Mouse (Mus musculus): Measurements from ENCODE around the gene Grn. TPM values are rescaled to one million over a fixed set of nuclear protein-coding genes. Genes with fewer than 3 reads are reported as not detected.

Gene Grn
- polyA plus RNA-seq, 1 experiment from 2014 or later, result 215 TPM

- no peak overlapping the region for H3K9ac ChIP-seq (ENCODE audit: low read length)
- H3K27ac ChIP-seq (ENCODE audit: low read length), result no peak overlapping the region
- no peak overlapping the region for H3K4me2 ChIP-seq (ENCODE audit: low read depth, low read length)
- H3K4me3 ChIP-seq (ENCODE audit: low read length), result no peak overlapping the region
- WGBS, result 78% methylated on average over 8 of the region's 8 CpGs
- H3K4me1 ChIP-seq (ENCODE audit: control insufficient read depth, insufficient read depth, low read length), result peaks cover 7% of the 10 kb centered on the region
- no peaks in the 10 kb centered on the region for H3K27me3 ChIP-seq (ENCODE audit: control insufficient read depth, insufficient read depth, low read length)
- no peak for ATAC-seq (replicated peaks; ENCODE audit: extremely low read depth, insufficient read depth, low FRiP score)
- no peaks in the 10 kb centered on the region for H3K9me3 ChIP-seq (replicated peaks; ENCODE audit: control insufficient read depth, low read length)
- no peaks in the 10 kb centered on the region for H3K36me3 ChIP-seq (ENCODE audit: control insufficient read depth, insufficient read depth)
Observed at GRCm38 (mm10) chr11:102413059-102413458, 17.1 kb upstream of the Grn start.

GRCm38 (mm10) chr11:102415034-102415802 is 14.9 kb upstream of the Grn start:
- Histone ChIP-seq H3K9me3 (replicated peaks; ENCODE audit: control insufficient read depth, low read length) (no peaks in the 10 kb centered on the region), H3K4me1 (ENCODE audit: control insufficient read depth, insufficient read depth, low read length) (peaks cover 5% of the 10 kb centered on the region), H3K27ac (ENCODE audit: low read length) (no peak overlapping the region), H3K36me3 (ENCODE audit: control insufficient read depth, insufficient read depth) (no peaks in the 10 kb centered on the region), H3K9ac (ENCODE audit: low read length) (no peak overlapping the region), H3K4me3 (ENCODE audit: low read length) (no peak overlapping the region), H3K4me2 (ENCODE audit: low read depth, low read length) (no peak overlapping the region), H3K27me3 (ENCODE audit: control insufficient read depth, insufficient read depth, low read length) (no peaks in the 10 kb centered on the region)
- 66% methylated on average over 10 of the region's 10 CpGs for WGBS
- no peak for ATAC-seq (replicated peaks; ENCODE audit: extremely low read depth, insufficient read depth, low FRiP score)

DNA sequence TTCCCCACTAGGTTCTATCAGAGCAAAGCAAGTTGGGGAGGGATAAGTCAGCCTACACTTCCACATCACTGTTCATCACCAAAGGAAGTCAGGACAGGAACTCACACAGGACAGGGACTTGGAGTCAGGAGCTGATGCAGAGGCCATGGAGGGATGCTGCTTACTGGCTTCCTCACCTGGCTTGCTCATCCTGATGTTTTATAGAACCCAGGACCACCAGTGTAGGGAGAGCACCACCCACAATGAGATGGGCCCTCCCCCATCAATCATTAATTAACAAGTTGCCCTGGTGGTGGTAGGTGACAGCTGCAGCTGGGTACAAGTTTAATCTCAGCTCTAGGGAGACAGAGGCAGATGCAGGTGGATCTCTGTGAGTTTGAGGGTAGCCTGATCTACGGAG is 13.0 kb upstream of the Grn start:
- H3K4me1 ChIP-seq (ENCODE audit: control insufficient read depth, insufficient read depth, low read length), result no peaks in the 10 kb centered on the region
- ATAC-seq (replicated peaks; ENCODE audit: extremely low read depth, insufficient read depth, low FRiP score), result no peak
- H3K4me2 ChIP-seq (ENCODE audit: low read depth, low read length), result no peak overlapping the region
- no peaks in the 10 kb centered on the region; the same call in 1 of the 2 replicates for H3K27me3 ChIP-seq (ENCODE audit: control insufficient read depth, insufficient read depth, low read length)
- no peaks in the 10 kb centered on the region for H3K36me3 ChIP-seq (ENCODE audit: control insufficient read depth, insufficient read depth)
- H3K27ac ChIP-seq (ENCODE audit: low read length), result no peak overlapping the region
- H3K9me3 ChIP-seq (replicated peaks; ENCODE audit: control insufficient read depth, low read length), result peaks cover 3% of the 10 kb centered on the region; the same call in 1 of the 2 replicates
- WGBS, result 79% methylated on average over 1 of the region's 1 CpGs
- H3K9ac ChIP-seq (ENCODE audit: low read length), result no peak overlapping the region
- no peak overlapping the region for H3K4me3 ChIP-seq (ENCODE audit: low read length)

DNA sequence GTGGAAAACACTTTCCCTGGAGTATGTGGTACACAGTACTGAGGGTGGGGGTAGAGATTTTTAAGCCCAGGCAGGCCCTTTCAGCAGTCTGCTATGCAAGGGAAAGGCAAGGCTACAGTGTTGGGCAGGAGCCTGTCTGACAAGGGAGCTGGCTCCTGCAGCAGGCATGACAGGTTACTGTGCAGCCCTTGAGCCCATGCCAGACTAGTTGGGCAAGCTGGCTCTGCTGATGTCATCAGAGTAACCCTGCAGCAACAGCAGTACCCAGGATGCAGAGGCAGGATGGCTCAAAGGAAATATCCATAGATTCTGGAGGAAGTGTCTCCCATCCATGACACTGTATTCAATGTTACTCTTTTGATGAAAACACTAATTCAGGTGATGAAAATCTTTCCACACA is 11.2 kb upstream of the Grn start:
- Histone ChIP-seq H3K4me3 (ENCODE audit: low read length) (no peak overlapping the region), H3K36me3 (ENCODE audit: control insufficient read depth, insufficient read depth) (no peaks in the 10 kb centered on the region), H3K4me2 (ENCODE audit: low read depth, low read length) (no peak overlapping the region), H3K9me3 (replicated peaks; ENCODE audit: control insufficient read depth, low read length) (peaks cover 3% of the 10 kb centered on the region; the same call in 1 of the 2 replicates), H3K27me3 (ENCODE audit: control insufficient read depth, insufficient read depth, low read length) (no peaks in the 10 kb centered on the region; the same call in 1 of the 2 replicates), H3K4me1 (ENCODE audit: control insufficient read depth, insufficient read depth, low read length) (no peaks in the 10 kb centered on the region), H3K27ac (ENCODE audit: low read length) (no peak overlapping the region), H3K9ac (ENCODE audit: low read length) (no peak overlapping the region)
- ATAC-seq (replicated peaks; ENCODE audit: extremely low read depth, insufficient read depth, low FRiP score), result no peak

DNA sequence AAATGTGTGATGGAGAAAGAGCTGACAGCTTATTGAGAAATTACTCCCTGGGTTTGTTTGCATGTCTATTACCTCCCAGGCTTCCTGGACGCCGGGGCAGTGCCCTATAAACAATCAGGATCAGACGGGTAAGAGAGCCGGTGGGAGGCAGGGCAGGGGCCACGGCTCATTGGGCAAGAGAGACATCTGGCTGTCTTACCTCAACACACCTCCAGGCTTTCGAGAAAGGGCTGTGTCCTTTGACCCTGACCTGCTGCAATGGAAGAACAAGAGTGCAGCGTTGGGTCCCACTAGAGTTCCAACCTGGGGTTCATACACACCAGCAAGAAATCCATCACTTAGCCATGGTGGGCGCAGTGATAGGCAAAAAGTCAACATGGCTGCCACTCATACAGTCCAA is 8.6 kb upstream of the Grn start:
- no peak for ATAC-seq (replicated peaks; ENCODE audit: extremely low read depth, insufficient read depth, low FRiP score)
- H3K27me3 ChIP-seq (ENCODE audit: control insufficient read depth, insufficient read depth, low read length), result no peaks in the 10 kb centered on the region; the same call in 1 of the 2 replicates
- 52% methylated on average over 8 of the region's 8 CpGs for WGBS
- H3K9ac ChIP-seq (ENCODE audit: low read length), result no peak overlapping the region
- no peaks in the 10 kb centered on the region for H3K4me1 ChIP-seq (ENCODE audit: control insufficient read depth, insufficient read depth, low read length)
- no peak overlapping the region for H3K4me2 ChIP-seq (ENCODE audit: low read depth, low read length)
- H3K9me3 ChIP-seq (replicated peaks; ENCODE audit: control insufficient read depth, low read length), result peaks cover 3% of the 10 kb centered on the region; the same call in 1 of the 2 replicates
- H3K4me3 ChIP-seq (ENCODE audit: low read length), result no peak overlapping the region
- H3K36me3 ChIP-seq (ENCODE audit: control insufficient read depth, insufficient read depth), result no peaks in the 10 kb centered on the region
- no peak overlapping the region for H3K27ac ChIP-seq (ENCODE audit: low read length)

DNA sequence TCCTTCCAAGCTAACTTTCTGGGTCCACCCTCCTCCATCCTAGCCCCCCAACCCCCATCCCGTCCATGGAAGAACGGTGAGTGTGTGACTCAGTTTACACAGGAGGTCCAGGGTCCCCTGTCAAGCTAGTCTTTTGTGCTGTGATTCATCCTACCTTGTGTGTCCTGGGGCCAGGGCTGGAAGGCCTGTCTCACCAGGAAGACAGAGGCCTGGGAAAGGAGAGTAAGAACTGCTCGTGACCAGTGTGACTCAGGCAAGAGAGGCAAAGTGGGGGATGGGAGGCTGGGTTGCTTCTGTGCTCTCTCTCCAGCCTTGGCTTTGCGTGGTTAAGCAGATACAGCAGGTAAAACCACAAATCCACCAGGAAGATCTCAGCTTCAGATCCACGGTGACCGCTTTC is 5.4 kb upstream of the Grn start:
- H3K36me3 ChIP-seq (ENCODE audit: control insufficient read depth, insufficient read depth), result no peaks in the 10 kb centered on the region
- no peak overlapping the region for H3K27ac ChIP-seq (ENCODE audit: low read length)
- H3K4me2 ChIP-seq (ENCODE audit: low read depth, low read length), result no peak overlapping the region
- no peaks in the 10 kb centered on the region; the same call in 1 of the 2 replicates for H3K27me3 ChIP-seq (ENCODE audit: control insufficient read depth, insufficient read depth, low read length)
- H3K9me3 ChIP-seq (replicated peaks; ENCODE audit: control insufficient read depth, low read length), result peaks cover 3% of the 10 kb centered on the region; the same call in 1 of the 2 replicates
- WGBS, result 72% methylated on average over 6 of the region's 6 CpGs
- H3K9ac ChIP-seq (ENCODE audit: low read length), result no peak overlapping the region
- no peak overlapping the region for H3K4me3 ChIP-seq (ENCODE audit: low read length)
- peaks cover 6% of the 10 kb centered on the region for H3K4me1 ChIP-seq (ENCODE audit: control insufficient read depth, insufficient read depth, low read length)
- ATAC-seq (replicated peaks; ENCODE audit: extremely low read depth, insufficient read depth, low FRiP score), result no peak

DNA sequence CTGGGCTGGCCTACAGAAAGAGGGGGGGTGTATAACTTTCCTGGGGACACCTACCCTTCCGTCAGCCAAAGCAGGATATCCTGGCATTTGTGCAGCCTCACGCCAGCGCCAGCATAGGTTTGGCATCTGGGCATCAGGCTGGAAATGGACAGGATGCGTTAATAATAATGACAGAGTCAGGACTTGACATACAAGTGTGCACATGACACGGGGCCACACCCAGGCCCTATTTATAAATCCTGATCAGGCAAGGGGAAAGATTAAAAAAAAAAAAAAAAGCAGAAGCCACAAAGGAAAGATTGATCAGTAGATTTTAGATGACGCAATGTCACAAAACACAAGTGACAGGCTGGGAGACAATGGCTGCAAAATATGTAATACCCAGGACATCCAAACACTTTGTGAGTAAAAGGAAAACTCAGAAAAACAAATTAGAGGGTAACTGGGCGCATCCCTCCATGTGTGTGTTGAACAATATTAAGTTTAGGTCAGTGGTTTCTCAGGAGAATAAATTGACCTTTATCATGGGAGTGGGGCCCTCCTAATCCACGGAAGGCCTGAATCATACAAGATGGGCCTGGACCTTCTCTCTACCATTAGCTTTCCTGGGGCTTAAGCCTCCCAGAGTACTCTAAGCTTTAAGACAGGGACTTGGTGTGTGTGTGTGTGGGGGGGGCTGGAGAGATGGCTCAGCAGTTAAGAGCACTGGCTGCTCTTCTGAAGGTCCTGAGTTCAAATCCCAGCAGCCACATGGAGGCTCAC is 4.4 kb upstream of the Grn start:
- Histone ChIP-seq H3K36me3 (ENCODE audit: control insufficient read depth, insufficient read depth) (no peaks in the 10 kb centered on the region), H3K27me3 (ENCODE audit: control insufficient read depth, insufficient read depth, low read length) (no peaks in the 10 kb centered on the region; the same call in 1 of the 2 replicates), H3K4me3 (ENCODE audit: low read length) (no peak overlapping the region), H3K4me2 (ENCODE audit: low read depth, low read length) (no peak overlapping the region), H3K9me3 (replicated peaks; ENCODE audit: control insufficient read depth, low read length) (peaks cover under 1% of the 10 kb centered on the region; the same call in 1 of the 2 replicates), H3K9ac (ENCODE audit: low read length) (no peak overlapping the region), H3K4me1 (ENCODE audit: control insufficient read depth, insufficient read depth, low read length) (peaks cover 8% of the 10 kb centered on the region), H3K27ac (ENCODE audit: low read length) (no peak overlapping the region)
- 73% methylated on average over 8 of the region's 8 CpGs for WGBS
- ATAC-seq (replicated peaks; ENCODE audit: extremely low read depth, insufficient read depth, low FRiP score), result no peak

- Histone ChIP-seq H3K27ac (ENCODE audit: low read length) (no peak overlapping the region), H3K9ac (ENCODE audit: low read length) (no peak overlapping the region; the same call in 1 of the 2 replicates)
Observed at GRCm38 (mm10) chr11:102428981-102429540, 1.1 kb upstream of the Grn start.

DNA sequence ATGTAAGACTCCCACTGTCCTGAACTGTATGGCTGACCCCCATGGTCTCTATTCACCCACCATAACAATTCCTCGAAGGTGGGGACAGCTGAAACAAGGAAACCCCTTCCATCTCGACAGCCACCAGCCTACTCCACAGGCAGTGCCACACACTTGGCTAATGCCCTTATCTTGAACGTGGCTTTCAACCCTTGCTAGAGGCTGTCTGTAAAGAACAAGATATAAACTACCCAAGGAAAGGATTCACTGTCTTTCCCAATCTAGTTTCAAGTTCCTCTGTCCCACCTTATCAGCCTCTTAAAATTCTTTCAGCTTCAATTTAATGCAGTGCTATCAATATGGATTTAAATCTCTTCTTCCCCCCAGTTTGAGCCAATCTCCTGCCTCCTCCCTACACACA is 564 bp upstream of the Grn start:
- Histone ChIP-seq H3K27ac (ENCODE audit: low read length) (peak overlapping the region; percentile 94), H3K27me3 (ENCODE audit: control insufficient read depth, insufficient read depth, low read length) (no peaks in the 10 kb centered on the region), H3K36me3 (ENCODE audit: control insufficient read depth, insufficient read depth) (peaks cover under 1% of the 10 kb centered on the region; the same call in 1 of the 2 replicates), H3K4me2 (ENCODE audit: low read depth, low read length) (peak overlapping the region; percentile 70), H3K9me3 (replicated peaks; ENCODE audit: control insufficient read depth, low read length) (no peaks in the 10 kb centered on the region), H3K4me3 (ENCODE audit: low read length) (peak overlapping the region; percentile 87), H3K9ac (ENCODE audit: low read length) (peak overlapping the region; percentile 77), H3K4me1 (ENCODE audit: control insufficient read depth, insufficient read depth, low read length) (peaks cover 27% of the 10 kb centered on the region)
- 19% methylated on average over 3 of the region's 3 CpGs for WGBS
- no peak for ATAC-seq (replicated peaks; ENCODE audit: extremely low read depth, insufficient read depth, low FRiP score)

More at GRCm38 (mm10) chr11:102428981-102429540, 1.1 kb upstream of the Grn start:
- no peak for ATAC-seq (replicated peaks; ENCODE audit: extremely low read depth, insufficient read depth, low FRiP score)
- Histone ChIP-seq H3K27me3 (ENCODE audit: control insufficient read depth, insufficient read depth, low read length) (no peaks in the 10 kb centered on the region), H3K4me3 (ENCODE audit: low read length) (no peak overlapping the region; the same call in 1 of the 2 replicates), H3K36me3 (ENCODE audit: control insufficient read depth, insufficient read depth) (no peaks in the 10 kb centered on the region), H3K9me3 (replicated peaks; ENCODE audit: control insufficient read depth, low read length) (no peaks in the 10 kb centered on the region), H3K4me2 (ENCODE audit: low read depth, low read length) (peak overlapping the region; percentile 70), H3K4me1 (ENCODE audit: control insufficient read depth, insufficient read depth, low read length) (peaks cover 24% of the 10 kb centered on the region)
- 60% methylated on average over 8 of the region's 8 CpGs for WGBS
